Mouse (Mus musculus) liver, adult 2 months (tissue): ENCODE measurements around the gene Ccdc32.

Experiments
- CTCF ChIP-seq: fragments of 200-500 bp; IDR thresholded peaks from 2 replicates; pipeline ENCODE4 v1.5.1; 2011; ENCODE audit warnings: low read depth, low read length, control low read depth
- POLR2A ChIP-seq: fragments of 200-500 bp; IDR thresholded peaks from 2 replicates; pipeline ENCODE4 v1.6.1; 2011; ENCODE audit warnings: low read length, control low read depth; ENCODE audit not compliant: insufficient read depth; ENCODE audit errors: extremely low read depth

DNA sequence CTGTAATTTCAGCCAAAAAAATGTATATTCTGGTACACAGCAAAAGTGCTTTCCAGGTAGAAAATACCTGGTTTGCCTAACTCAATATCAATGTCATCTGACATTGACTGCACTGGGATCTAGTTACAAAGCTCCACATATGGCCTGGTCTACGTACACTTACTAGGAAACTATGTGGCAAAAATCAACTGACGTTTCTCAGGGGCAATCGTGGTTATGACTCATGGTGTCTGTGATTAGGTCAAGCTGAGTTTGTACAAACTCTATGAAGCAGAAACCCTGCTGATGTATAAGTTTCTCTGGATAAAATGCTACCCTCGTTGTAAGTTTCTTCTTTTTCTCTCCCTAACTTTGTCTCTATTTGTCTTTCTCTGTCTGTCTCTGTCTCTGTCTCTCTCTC is 3.0 kb upstream of the Ccdc32 start:
- TF ChIP-seq POLR2A (no peak), CTCF (no peak)
